Mouse (Mus musculus) megakaryocyte, adult 5-6 weeks (primary cell): ENCODE results near the gene Ralgps1. TPM values are rescaled to one million over a fixed set of nuclear protein-coding genes. Genes with fewer than 3 reads are reported as not detected.

Experiments used
- ATAC-seq: 2 replicates; pipeline ENCODE4 v1.8.0; 2016; ENCODE audit warnings: mild to moderate bottlenecking, inconsistent platforms; ENCODE audit not compliant: poor library complexity, severe bottlenecking
- total RNA-seq, 2 experiments: library from RNA; stranded (forward) in 1 of 2; stranded (reverse) in 1 of 2; fragments of 153-499, 151-499 nt in 1 of 2; fragments of 221-1000, 200-1000 nt in 1 of 2; gene quantifications; 2 replicates each; pipeline versions ENCODE4 v1.2.3 to v1.2.4; 2015 to 2017

Ralgps1 gene
- total RNA-seq, 2 experiments from 2014 or later, result 2.0 to 6.2 TPM

- ATAC-seq, result no peak
These were observed 188.0 kb downstream of the Ralgps1 start for GRCm38 (mm10) chr2:33183321-33183720.

GRCm38 (mm10) chr2:33179930-33180630 lies 191.2 kb downstream of the Ralgps1 start:
- ATAC-seq, result no peak

GRCm38 (mm10) chr2:33179171-33179929 lies 191.9 kb downstream of the Ralgps1 start:
- no peak for ATAC-seq

GRCm38 (mm10) chr2:33178243-33178932 lies 192.9 kb downstream of the Ralgps1 start:
- no peak for ATAC-seq

GRCm38 (mm10) chr2:33177443-33178242 lies 193.6 kb downstream of the Ralgps1 start:
- ATAC-seq, result 0 out of 2 replicates have a peak, but pooled peaks have one; percentile 25

GRCm38 (mm10) chr2:33176921-33177320 lies 194.4 kb downstream of the Ralgps1 start:
- ATAC-seq, result no peak

- peak; percentile 85 for ATAC-seq
These were observed 194.8 kb downstream of the Ralgps1 start for GRCm38 (mm10) chr2:33176516-33176915.

GRCm38 (mm10) chr2:33173686-33174085 lies 197.6 kb downstream of the Ralgps1 start:
- ATAC-seq, result no peak

GRCm38 (mm10) chr2:33173126-33173525 lies 198.2 kb downstream of the Ralgps1 start:
- peak; percentile 32; the same call in 1 of the 2 replicates for ATAC-seq

- ATAC-seq, result no peak
These were observed 200.3 kb downstream of the Ralgps1 start for GRCm38 (mm10) chr2:33170777-33171565.

GRCm38 (mm10) chr2:33169445-33169844 lies 201.8 kb downstream of the Ralgps1 start:
- ATAC-seq, result no peak

- 0 out of 2 replicates have a peak, but pooled peaks have one; percentile 40 for ATAC-seq
These were observed 204.2 kb downstream of the Ralgps1 start for GRCm38 (mm10) chr2:33167060-33167459.

- no peak for ATAC-seq
These were observed 205.4 kb downstream of the Ralgps1 start for GRCm38 (mm10) chr2:33165710-33166374.

GRCm38 (mm10) chr2:33165229-33165628 lies 206.1 kb downstream of the Ralgps1 start:
- no peak for ATAC-seq

- no peak for ATAC-seq
These were observed 206.6 kb downstream of the Ralgps1 start for GRCm38 (mm10) chr2:33164646-33165045.

- no peak for ATAC-seq
These were observed 209.2 kb downstream of the Ralgps1 start for GRCm38 (mm10) chr2:33162126-33162525.

GRCm38 (mm10) chr2:33160326-33160973 lies 210.8 kb downstream of the Ralgps1 start:
- ATAC-seq, result no peak

GRCm38 (mm10) chr2:33159593-33159992 lies 211.7 kb downstream of the Ralgps1 start:
- ATAC-seq, result no peak

GRCm38 (mm10) chr2:33158895-33159294 lies 212.4 kb downstream of the Ralgps1 start:
- ATAC-seq, result no peak
